Mouse (Mus musculus) fibroblast of lung, adult 2 months (primary cell): ENCODE measurements around the gene Smap1.

Source experiments
- DNase-seq: peaks from one replicate; pipeline ENCODE4 v3.0.0-alpha.2; 2011; ENCODE audit warnings: low read depth

The Smap1 gene

GRCm38 (mm10) chr1:23836630-23837029, 85.5 kb downstream of the Smap1 start:
- no peak for DNase-seq

GRCm38 (mm10) chr1:23834819-23835218, 87.3 kb downstream of the Smap1 start:
- no peak for DNase-seq

- no peak for DNase-seq
Measured at GRCm38 (mm10) chr1:23834246-23834645, 87.9 kb downstream of the Smap1 start.

- peak; percentile 14 for DNase-seq
Measured at GRCm38 (mm10) chr1:23826887-23827758, 95.0 kb downstream of the Smap1 start.

GRCm38 (mm10) chr1:23821615-23822014, 100.5 kb downstream of the Smap1 start:
- no peak for DNase-seq

GRCm38 (mm10) chr1:23798306-23798705, 123.8 kb downstream of the Smap1 start:
- no peak for DNase-seq
